Mouse (Mus musculus): ENCODE measurements around the gene Zcchc2.

Zcchc2 gene

DNA sequence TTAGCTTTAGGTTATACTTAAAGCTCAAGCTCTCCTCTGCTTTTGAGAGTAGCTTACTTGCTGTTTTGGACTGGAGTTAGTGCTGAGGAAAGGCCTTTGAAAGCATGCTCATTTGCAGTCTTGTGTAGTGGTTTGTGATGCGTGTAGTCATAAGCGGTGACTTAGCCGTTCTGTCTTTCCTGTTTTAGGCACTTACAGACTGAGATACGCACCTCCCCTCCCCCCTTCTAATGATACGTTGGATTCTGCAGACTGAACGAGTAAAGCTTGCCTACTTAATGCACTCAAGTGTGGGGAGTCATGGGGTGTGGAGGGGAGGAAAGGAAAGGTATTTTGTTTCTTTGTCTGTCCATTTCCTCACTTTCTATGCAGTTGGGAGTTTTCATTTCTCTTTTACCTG lies 41.7 kb downstream of the Zcchc2 start:
- TF ChIP-seq NANOG (IDR thresholded peaks at IDR 0.05; ENCODE audit: borderline replicate concordance, low read length), result no peak
- no peak for TF ChIP-seq POU5F1 (IDR thresholded peaks at IDR 0.05; ENCODE audit: borderline replicate concordance, low read length)
- TF ChIP-seq CTCF (conservative IDR thresholded peaks at IDR 0.05; ENCODE audit: low read length), result no peak
- Histone ChIP-seq H3K4me3 (replicated peaks; ENCODE audit: low read length) (no peak overlapping the region), H3K9me3 (ENCODE audit: low read length) (no peaks in the 10 kb centered on the region), H3K27me3 (ENCODE audit: insufficient read depth, low read length) (no peaks in the 10 kb centered on the region), H3K4me1 (replicated peaks; ENCODE audit: low read depth, low read length) (peaks cover 19% of the 10 kb centered on the region), H3K36me3 (ENCODE audit: insufficient read depth, low read length) (peaks cover 78% of the 10 kb centered on the region)

DNA sequence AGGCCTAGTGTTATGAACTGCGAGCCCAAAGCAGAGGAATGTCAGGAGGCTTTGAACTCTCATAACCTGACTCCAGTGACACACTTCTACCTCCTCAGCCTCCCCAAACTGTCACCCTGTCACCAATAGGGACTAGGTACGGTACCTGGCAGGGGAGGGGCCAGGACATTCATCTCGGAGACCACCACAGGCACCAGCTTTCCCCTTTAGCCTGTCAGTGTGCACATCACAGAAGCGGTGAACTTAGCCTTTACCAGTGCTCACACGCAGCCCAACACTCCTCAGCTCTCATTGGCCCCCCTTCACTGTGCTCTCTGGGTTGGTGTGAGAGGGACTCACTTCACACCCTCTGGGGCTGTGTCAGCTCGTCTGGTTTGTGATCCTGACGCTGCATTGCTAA lies 44.6 kb downstream of the Zcchc2 start:
- Histone ChIP-seq H3K36me3 (ENCODE audit: insufficient read depth, low read length) (peaks cover 51% of the 10 kb centered on the region), H3K4me3 (replicated peaks; ENCODE audit: low read length) (no peak overlapping the region), H3K9me3 (ENCODE audit: low read length) (no peaks in the 10 kb centered on the region), H3K27me3 (ENCODE audit: insufficient read depth, low read length) (no peaks in the 10 kb centered on the region), H3K4me1 (replicated peaks; ENCODE audit: low read depth, low read length) (peaks cover 20% of the 10 kb centered on the region)
- TF ChIP-seq NANOG (IDR thresholded peaks at IDR 0.05; ENCODE audit: borderline replicate concordance, low read length), result no peak
- TF ChIP-seq CTCF (conservative IDR thresholded peaks at IDR 0.05; ENCODE audit: low read length), result no peak
- no peak for TF ChIP-seq POU5F1 (IDR thresholded peaks at IDR 0.05; ENCODE audit: borderline replicate concordance, low read length)

DNA sequence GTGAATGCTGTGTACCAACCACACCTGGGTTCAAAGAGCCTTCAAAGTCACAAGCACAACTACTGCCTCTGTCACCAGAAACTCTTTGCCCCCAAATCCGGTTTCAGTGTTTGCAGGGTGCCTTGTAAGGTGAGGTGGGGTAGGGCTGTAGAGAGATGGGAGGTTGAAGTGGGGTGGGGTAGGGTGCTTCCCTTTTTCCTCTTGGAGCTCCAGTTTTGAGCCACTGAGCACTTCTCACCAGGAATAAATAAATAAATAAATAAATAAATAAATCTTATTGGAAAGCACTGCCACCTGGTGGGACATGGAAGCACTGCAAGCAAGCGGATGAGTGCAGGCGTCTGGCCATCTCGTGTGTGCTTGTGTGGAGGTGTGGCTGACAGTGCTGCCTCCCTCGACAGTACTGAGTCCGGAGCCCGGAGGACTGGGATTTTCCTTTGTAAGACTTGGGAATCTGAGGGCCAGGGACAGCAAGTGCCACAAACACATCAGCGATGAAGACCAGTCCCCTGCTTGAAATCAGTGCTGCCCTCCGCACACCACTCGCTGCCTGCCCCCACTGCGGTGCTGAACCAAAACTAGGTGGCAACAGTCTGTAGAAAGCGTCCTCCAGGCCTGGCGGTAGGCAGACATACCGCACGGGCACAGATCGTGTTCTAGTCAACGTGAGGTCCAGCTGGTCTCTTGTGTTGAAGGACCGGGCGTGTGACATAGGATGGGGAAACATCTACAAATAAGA lies 46.8 kb downstream of the Zcchc2 start:
- Histone ChIP-seq H3K4me3 (replicated peaks; ENCODE audit: low read length) (peak overlapping the region; percentile 23; the same call in 1 of the 2 replicates), H3K4me1 (replicated peaks; ENCODE audit: low read depth, low read length) (peaks cover 9% of the 10 kb centered on the region), H3K36me3 (ENCODE audit: insufficient read depth, low read length) (peaks cover 28% of the 10 kb centered on the region), H3K9me3 (ENCODE audit: low read length) (no peaks in the 10 kb centered on the region), H3K27me3 (ENCODE audit: insufficient read depth, low read length) (no peaks in the 10 kb centered on the region)
- TF ChIP-seq CTCF (conservative IDR thresholded peaks at IDR 0.05; ENCODE audit: low read length) (peak; percentile 92), POU5F1 (IDR thresholded peaks at IDR 0.05; ENCODE audit: borderline replicate concordance, low read length) (no peak)

DNA sequence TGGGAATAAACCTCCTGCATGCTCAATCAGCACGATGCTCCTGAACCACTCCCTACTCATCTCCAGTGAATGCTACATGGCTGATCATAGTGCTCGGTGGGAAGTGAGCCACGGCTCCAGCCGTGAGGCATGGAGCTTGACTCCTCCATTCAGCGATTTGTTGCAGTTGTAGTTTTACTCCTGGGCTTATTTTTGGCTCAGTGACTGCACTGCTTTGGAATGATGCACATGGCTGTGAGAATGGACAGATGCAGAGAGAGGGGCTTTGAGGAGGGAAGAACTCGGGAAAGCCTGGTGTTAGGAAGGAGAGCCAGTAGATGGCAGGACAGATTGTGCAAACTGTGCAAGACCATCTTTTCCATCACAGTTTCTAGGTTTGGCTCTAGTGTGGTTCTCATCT lies 49.1 kb downstream of the Zcchc2 start:
- H3K27me3 ChIP-seq (ENCODE audit: insufficient read depth, low read length), result no peaks in the 10 kb centered on the region
- no peak overlapping the region for H3K4me3 ChIP-seq (replicated peaks; ENCODE audit: low read length)
- H3K9me3 ChIP-seq (ENCODE audit: low read length), result no peaks in the 10 kb centered on the region
- peaks cover 9% of the 10 kb centered on the region for H3K4me1 ChIP-seq (replicated peaks; ENCODE audit: low read depth, low read length)
- H3K36me3 ChIP-seq (ENCODE audit: insufficient read depth, low read length), result peaks cover 8% of the 10 kb centered on the region
- TF ChIP-seq CTCF (conservative IDR thresholded peaks at IDR 0.05; ENCODE audit: low read length), result no peak
- no peak for TF ChIP-seq POU5F1 (IDR thresholded peaks at IDR 0.05; ENCODE audit: borderline replicate concordance, low read length)
- TF ChIP-seq NANOG (IDR thresholded peaks at IDR 0.05; ENCODE audit: borderline replicate concordance, low read length), result no peak

DNA sequence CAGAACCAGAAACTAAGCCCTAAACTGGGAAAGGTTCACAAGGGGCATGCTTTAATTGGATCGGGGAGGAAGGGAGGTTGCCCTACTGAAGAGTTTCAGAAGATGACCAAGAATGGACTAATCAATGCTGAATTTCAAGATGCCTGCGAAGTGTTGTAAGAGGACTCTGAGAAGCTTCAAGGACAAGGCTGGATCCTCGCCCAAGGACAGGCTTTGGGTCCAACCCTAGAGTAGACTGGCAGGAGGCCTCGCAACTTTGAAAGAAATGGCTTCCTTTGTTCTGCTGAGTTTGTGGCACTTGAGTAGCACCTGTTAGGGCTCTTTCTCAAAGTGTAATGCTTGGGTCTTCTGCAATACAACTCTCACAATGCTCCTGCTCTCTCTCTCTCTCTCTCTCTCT lies 50.1 kb downstream of the Zcchc2 start:
- peaks cover 7% of the 10 kb centered on the region for H3K4me1 ChIP-seq (replicated peaks; ENCODE audit: low read depth, low read length)
- no peak for TF ChIP-seq CTCF (conservative IDR thresholded peaks at IDR 0.05; ENCODE audit: low read length)
- TF ChIP-seq POU5F1 (IDR thresholded peaks at IDR 0.05; ENCODE audit: borderline replicate concordance, low read length), result no peak
- TF ChIP-seq NANOG (IDR thresholded peaks at IDR 0.05; ENCODE audit: borderline replicate concordance, low read length), result no peak
- no peaks in the 10 kb centered on the region for H3K27me3 ChIP-seq (ENCODE audit: insufficient read depth, low read length)
- no peak overlapping the region for H3K4me3 ChIP-seq (replicated peaks; ENCODE audit: low read length)
- H3K36me3 ChIP-seq (ENCODE audit: insufficient read depth, low read length), result peaks cover 3% of the 10 kb centered on the region
- H3K9me3 ChIP-seq (ENCODE audit: low read length), result no peaks in the 10 kb centered on the region

DNA sequence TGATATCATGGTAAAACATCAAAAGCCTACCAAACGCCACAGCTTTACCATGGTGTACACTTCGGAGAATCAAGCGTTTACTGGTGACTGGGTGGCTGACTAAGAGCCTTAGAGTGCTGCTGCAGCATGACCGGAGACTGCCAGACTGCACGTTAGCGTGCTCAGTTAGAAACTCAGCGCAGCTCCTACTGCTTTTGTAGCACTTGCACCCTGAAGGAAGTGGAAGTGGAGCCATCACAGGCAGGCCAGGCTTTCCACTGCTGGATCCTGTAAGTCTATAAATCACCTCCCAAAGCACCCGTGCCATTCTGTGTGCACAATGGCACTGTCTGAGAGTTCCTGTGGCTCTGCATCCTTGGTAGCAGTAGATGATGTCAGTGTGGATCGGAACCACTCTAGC lies 52.0 kb downstream of the Zcchc2 start:
- Histone ChIP-seq H3K36me3 (ENCODE audit: insufficient read depth, low read length) (no peaks in the 10 kb centered on the region), H3K27me3 (ENCODE audit: insufficient read depth, low read length) (no peaks in the 10 kb centered on the region), H3K4me1 (replicated peaks; ENCODE audit: low read depth, low read length) (peaks cover 3% of the 10 kb centered on the region), H3K4me3 (replicated peaks; ENCODE audit: low read length) (no peak overlapping the region), H3K9me3 (ENCODE audit: low read length) (no peaks in the 10 kb centered on the region)
- TF ChIP-seq POU5F1 (IDR thresholded peaks at IDR 0.05; ENCODE audit: borderline replicate concordance, low read length) (no peak), NANOG (IDR thresholded peaks at IDR 0.05; ENCODE audit: borderline replicate concordance, low read length) (no peak), CTCF (conservative IDR thresholded peaks at IDR 0.05; ENCODE audit: low read length) (no peak)

DNA sequence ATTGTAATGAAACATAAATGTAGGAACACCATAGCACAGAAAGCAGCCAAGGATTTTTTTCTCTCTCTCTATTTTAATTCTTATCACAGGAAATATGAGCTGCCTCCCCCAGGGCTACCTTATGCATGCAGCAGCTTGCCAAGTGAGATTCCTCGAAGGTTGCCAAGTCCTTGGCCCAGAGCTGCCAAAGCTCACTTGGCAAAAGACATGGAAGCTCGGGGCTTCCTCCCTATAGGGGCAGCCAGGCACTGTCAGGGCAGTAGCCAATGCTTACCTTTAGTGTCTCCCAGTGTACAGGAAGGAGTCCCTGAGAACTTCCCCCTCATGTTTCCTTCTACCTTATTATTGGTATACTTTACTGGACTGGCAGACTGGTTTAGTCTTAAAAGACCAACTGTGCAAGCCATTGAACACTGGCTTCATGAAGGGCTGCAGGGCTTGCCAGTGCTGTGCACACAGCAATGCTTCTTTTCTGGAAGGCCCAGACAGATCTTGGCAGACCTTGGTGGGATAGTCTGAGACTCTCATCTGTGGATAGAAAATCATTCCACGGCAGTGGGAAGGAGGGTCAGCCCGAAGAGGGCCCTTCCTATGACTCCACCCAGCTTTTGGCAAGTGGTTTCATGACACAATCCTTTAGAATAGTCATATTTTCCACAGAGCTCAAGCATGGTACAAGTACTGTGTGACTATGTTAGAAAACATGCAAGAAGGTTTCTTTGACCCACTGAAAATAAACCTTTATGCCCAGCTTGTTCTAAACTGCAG lies 53.0 kb downstream of the Zcchc2 start:
- Histone ChIP-seq H3K27me3 (ENCODE audit: insufficient read depth, low read length) (no peaks in the 10 kb centered on the region), H3K9me3 (ENCODE audit: low read length) (no peaks in the 10 kb centered on the region), H3K4me1 (replicated peaks; ENCODE audit: low read depth, low read length) (no peaks in the 10 kb centered on the region), H3K36me3 (ENCODE audit: insufficient read depth, low read length) (no peaks in the 10 kb centered on the region), H3K4me3 (replicated peaks; ENCODE audit: low read length) (no peak overlapping the region)
- TF ChIP-seq CTCF (conservative IDR thresholded peaks at IDR 0.05; ENCODE audit: low read length) (no peak), POU5F1 (IDR thresholded peaks at IDR 0.05; ENCODE audit: borderline replicate concordance, low read length) (no peak)

DNA sequence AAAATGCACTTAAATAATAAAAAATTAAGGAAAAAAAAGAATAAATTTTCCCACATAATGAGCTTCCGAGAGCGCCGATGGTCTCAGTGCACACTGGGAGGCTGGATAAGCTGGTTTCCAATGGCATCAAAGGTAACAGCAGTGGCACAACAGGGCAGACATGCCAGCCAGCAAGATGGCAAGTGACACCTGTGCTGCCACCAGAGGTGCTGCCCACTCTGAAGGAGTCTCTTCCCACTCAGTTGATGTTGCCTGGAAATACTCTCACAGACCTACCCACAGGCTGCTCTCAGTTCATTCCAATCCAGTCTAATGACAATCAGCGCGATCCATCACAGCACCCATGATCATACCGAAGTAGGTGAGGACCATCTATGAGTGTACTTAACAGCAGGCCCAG lies 58.8 kb downstream of the Zcchc2 start:
- Histone ChIP-seq H3K27me3 (ENCODE audit: insufficient read depth, low read length) (no peaks in the 10 kb centered on the region), H3K36me3 (ENCODE audit: insufficient read depth, low read length) (no peaks in the 10 kb centered on the region), H3K9me3 (ENCODE audit: low read length) (no peaks in the 10 kb centered on the region), H3K4me1 (replicated peaks; ENCODE audit: low read depth, low read length) (no peaks in the 10 kb centered on the region), H3K4me3 (replicated peaks; ENCODE audit: low read length) (no peak overlapping the region)
- TF ChIP-seq CTCF (conservative IDR thresholded peaks at IDR 0.05; ENCODE audit: low read length) (no peak), NANOG (IDR thresholded peaks at IDR 0.05; ENCODE audit: borderline replicate concordance, low read length) (no peak), POU5F1 (IDR thresholded peaks at IDR 0.05; ENCODE audit: borderline replicate concordance, low read length) (no peak)
